Mouse (Mus musculus) gastrocnemius, adult 8-10 months (tissue): ENCODE data around the gene Eef2kmt. TPM values are rescaled to one million over a fixed set of nuclear protein-coding genes. Genes with fewer than 3 reads are reported as not detected.
A peak's percentile ranks its signal among the peaks of the same experiment; 100 is the strongest.

ENCODE experiments used
- DNase-seq, 2 experiments: peaks; one replicate each; pipeline ENCODE4 v3.0.0; 2022; ENCODE audit warnings: low spot score in 2 of 2
- microRNA-seq: library from miRNA; unstranded; fragments of <30 nt; microRNA quantifications from one replicate; pipeline ENCODE4 v1.2.0, GENCODE M21; 2022
- total RNA-seq, 4 experiments: library from RNA; stranded (reverse); gene quantifications; 2 replicates each; pipeline ENCODE4 v1.2.4; 2022

Gene Eef2kmt
- total RNA-seq, 4 experiments from 2014 or later = 6.7 to 10.0 (median 8.0) TPM

- no peak for DNase-seq
Measured at GRCm38 (mm10) chr16:5222140-5222539, 33.6 kb downstream of the Eef2kmt start, which contains the start of gene AU021092. TSS of gene AU021092 (minus strand) at chr16:5222299.

GRCm38 (mm10) chr16:5221403-5221802 is 34.4 kb downstream of the Eef2kmt start:
- no peak for DNase-seq

GRCm38 (mm10) chr16:5217341-5218133 is 38.2 kb downstream of the Eef2kmt start:
- no peak for DNase-seq

GRCm38 (mm10) chr16:5216686-5217085 is 39.1 kb downstream of the Eef2kmt start:
- DNase-seq = no peak

GRCm38 (mm10) chr16:5214126-5214525 is 41.7 kb downstream of the Eef2kmt start:
- DNase-seq = no peak

GRCm38 (mm10) chr16:5212150-5212549 is 43.6 kb downstream of the Eef2kmt start:
- no peak for DNase-seq

GRCm38 (mm10) chr16:5210365-5210764 is 45.4 kb downstream of the Eef2kmt start:
- DNase-seq = no peak

GRCm38 (mm10) chr16:5206051-5206450 is 49.7 kb downstream of the Eef2kmt start:
- DNase-seq = no peak

- DNase-seq = no peak
Measured at GRCm38 (mm10) chr16:5205431-5205970, 50.3 kb downstream of the Eef2kmt start.

- DNase-seq = peak; percentile 63 to 81
Measured at GRCm38 (mm10) chr16:5203668-5204433, 51.9 kb downstream of the Eef2kmt start, which contains the start of gene Nagpa. TSS of gene Nagpa (minus strand) at chr16:5204012.

GRCm38 (mm10) chr16:5203200-5203599 is 52.6 kb downstream of the Eef2kmt start:
- no peak for DNase-seq

- no peak for DNase-seq
Measured at GRCm38 (mm10) chr16:5202681-5203080, 53.1 kb downstream of the Eef2kmt start.

- DNase-seq = peak; percentile 25 to 37
Measured at GRCm38 (mm10) chr16:5195080-5195479, 60.7 kb downstream of the Eef2kmt start.

Small RNAs within 50 kb of the gene (microRNA-seq; reads per million reads assigned to microRNA genes)
- gene Gm23689 (not detected), gene Gm26095 (not detected), gene Mir6364 (not detected)

Other genes with a start within 250 kb of the Eef2kmt start
- gene Smim22, start 248.7 kb downstream of the Eef2kmt start, total RNA-seq = not detected
- 1 to 10 TPM; 4.4 to 7.8 (median 6.0) TPM for gene Rogdi, start 242.4 kb downstream of the Eef2kmt start, total RNA-seq
- 10 to 100 TPM; 31.2 to 34.1 (median 33.6) TPM for gene Glyr1, start 206.1 kb downstream of the Eef2kmt start, total RNA-seq
- gene Ubn1, start 205.9 kb downstream of the Eef2kmt start, total RNA-seq = 10 to 100 TPM; 21.9 to 25.6 (median 23.0) TPM
- gene Ppl, start 123.6 kb downstream of the Eef2kmt start, total RNA-seq = 1 to 10 TPM; 2.1 to 4.6 (median 3.4) TPM
- gene Sec14l5, start 108.9 kb downstream of the Eef2kmt start, total RNA-seq = 10 to 100 TPM in 2 of 4 experiments, 1 to 10 TPM in 2; 8.2 to 10.6 (median 9.9) TPM
- 1 to 10 TPM; 6.2 to 7.3 (median 6.6) TPM for gene Nagpa, start 52.0 kb downstream of the Eef2kmt start, total RNA-seq
- 1 to 10 TPM; 2.7 to 3.5 (median 3.0) TPM for gene AU021092, start 33.7 kb downstream of the Eef2kmt start, total RNA-seq
- 10 to 100 TPM; 10.5 to 11.8 (median 11.0) TPM for gene Alg1, start 22.4 kb downstream of the Eef2kmt start, total RNA-seq